Mouse (Mus musculus) myocyte (in vitro differentiated cells): ENCODE results near the gene Abcd2.

Source experiments
- CEBPB ChIP-seq: IDR thresholded peaks from 2 replicates; pipeline ENCODE4 v1.6.1; 2011; ENCODE audit warnings: mild to moderate bottlenecking, moderate library complexity; ENCODE audit not compliant: poor library complexity, insufficient read depth, severe bottlenecking
- MAX ChIP-seq: IDR thresholded peaks from one replicate; pipeline ENCODE4 v1.6.1; 2011; ENCODE audit warnings: low read depth, mild to moderate bottlenecking, control low read depth
- MYOD1 ChIP-seq, 3 experiments: IDR thresholded peaks; one replicate each; pipeline ENCODE4 v1.6.1; 2011; ENCODE audit warnings: control low read depth in 2 of 3, low read depth in 2 of 3, mild to moderate bottlenecking in 2 of 3, moderate library complexity in 1 of 3; ENCODE audit not compliant: insufficient read length in 2 of 3, control insufficient read depth in 1 of 3
- MYOG ChIP-seq, 3 experiments: IDR thresholded peaks; one replicate each; pipeline ENCODE4 v1.6.1; 2011; ENCODE audit warnings: control low read depth in 2 of 3, low read depth in 2 of 3, mild to moderate bottlenecking in 2 of 3; ENCODE audit not compliant: insufficient read length in 2 of 3, control insufficient read depth in 1 of 3, insufficient read depth in 1 of 3
- POLR2A ChIP-seq: IDR thresholded peaks from one replicate; pipeline ENCODE4 v1.6.1; 2011; ENCODE audit warnings: low read depth, mild to moderate bottlenecking, control low read depth, moderate library complexity; ENCODE audit not compliant: insufficient read length
- POLR2AphosphoS2 ChIP-seq: IDR thresholded peaks from one replicate; pipeline ENCODE4 v1.6.1; 2011; ENCODE audit warnings: low read depth, control low read depth; ENCODE audit not compliant: insufficient read length
- SRF ChIP-seq: IDR thresholded peaks from one replicate; pipeline ENCODE4 v1.6.1; 2011; ENCODE audit warnings: low read depth; ENCODE audit not compliant: control insufficient read depth, insufficient read length
- USF1 ChIP-seq: IDR thresholded peaks from one replicate; pipeline ENCODE4 v1.6.1; 2011; ENCODE audit warnings: low read depth, mild to moderate bottlenecking, control low read depth, moderate library complexity

GRCm38 (mm10) chr15:91170602-91171328 is 20.8 kb downstream of the Abcd2 start:
- no peak for TF ChIP-seq POLR2AphosphoS2
- no peak for TF ChIP-seq POLR2A
- TF ChIP-seq MAX = no peak
- no peak for TF ChIP-seq MYOG (IDR thresholded peaks at IDR 0.05; ENCODE audit: control insufficient read depth in 1 of 3, insufficient read depth in 1 of 3, insufficient read length in 2 of 3, low read depth in 2 of 3)
- TF ChIP-seq MYOD1 (IDR thresholded peaks at IDR 0.05; ENCODE audit: control insufficient read depth in 1 of 3, insufficient read length in 2 of 3, low read depth in 2 of 3) = no peak
- TF ChIP-seq USF1 = no peak
- TF ChIP-seq SRF = no peak
- no peak for TF ChIP-seq CEBPB
